Mouse (Mus musculus): ENCODE measurements around the gene Gal3st2b. TPM values are rescaled to one million over a fixed set of nuclear protein-coding genes. Genes with fewer than 3 reads are reported as not detected.
"Not testable (repeated sequence)": the region's sequence is repeated elsewhere in the genome, so short reads cannot be mapped to it uniquely, and the experiment has no call there.

Gene Gal3st2b
- polyA plus RNA-seq, 1 experiment from 2014 or later: not detected

- not testable (repeated sequence) for H3K36me3 ChIP-seq (ENCODE audit: control insufficient read depth, insufficient read depth); H3K4me2 ChIP-seq (ENCODE audit: low read depth, low read length); ATAC-seq (ENCODE audit: low read depth); H3K27ac ChIP-seq (ENCODE audit: low read length); H3K4me1 ChIP-seq (ENCODE audit: control insufficient read depth, low read depth, low read length); H3K9me3 ChIP-seq (replicated peaks; ENCODE audit: control insufficient read depth, low read length); H3K27me3 ChIP-seq (ENCODE audit: control insufficient read depth, insufficient read depth, low read depth, low read length); H3K9ac ChIP-seq (ENCODE audit: low read depth, low read length); H3K4me3 ChIP-seq (ENCODE audit: low read depth, low read length)
- no CpG with 5 or more reads among the region's 1 CpGs for WGBS (ENCODE audit: insufficient replicate concordance)
These were observed 48.4 kb downstream of the Gal3st2b start for GRCm38 (mm10) chr1:93966489-93966888.

GRCm38 (mm10) chr1:93970380-93970779 lies 52.3 kb downstream of the Gal3st2b start:
- not testable (repeated sequence) for H3K4me2 ChIP-seq (ENCODE audit: low read depth, low read length); ATAC-seq (ENCODE audit: low read depth); H3K27ac ChIP-seq (ENCODE audit: low read length); H3K9ac ChIP-seq (ENCODE audit: low read depth, low read length); H3K9me3 ChIP-seq (replicated peaks; ENCODE audit: control insufficient read depth, low read length); H3K4me1 ChIP-seq (ENCODE audit: control insufficient read depth, low read depth, low read length); H3K36me3 ChIP-seq (ENCODE audit: control insufficient read depth, insufficient read depth); H3K4me3 ChIP-seq (ENCODE audit: low read depth, low read length); H3K27me3 ChIP-seq (ENCODE audit: control insufficient read depth, insufficient read depth, low read depth, low read length)
- 35% methylated on average over 3 of the region's 5 CpGs for WGBS (ENCODE audit: insufficient replicate concordance)

DNA sequence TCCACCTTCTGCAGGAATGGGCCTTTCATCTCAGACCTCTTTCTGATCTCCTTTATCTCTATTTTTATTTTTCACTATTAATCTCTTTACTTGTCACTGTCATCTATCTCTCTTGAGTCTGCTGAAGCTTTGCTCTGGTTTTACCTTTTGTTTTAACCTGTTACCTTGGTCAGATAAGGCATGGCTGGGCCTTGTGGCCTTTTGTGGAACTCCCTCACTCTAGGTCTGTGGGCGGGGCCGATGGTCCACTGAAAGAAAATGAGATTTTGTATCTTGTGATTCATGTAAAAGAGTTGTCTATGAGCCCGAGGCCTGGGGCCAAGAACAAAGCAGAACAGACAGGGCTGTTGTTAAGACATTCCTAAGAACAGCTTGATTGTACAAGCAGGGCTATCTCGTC lies 52.7 kb downstream of the Gal3st2b start:
- not testable (repeated sequence) for H3K4me2 ChIP-seq (ENCODE audit: low read depth, low read length); ATAC-seq (ENCODE audit: low read depth)
- WGBS (ENCODE audit: insufficient replicate concordance): no CpG with 5 or more reads among the region's 4 CpGs

DNA sequence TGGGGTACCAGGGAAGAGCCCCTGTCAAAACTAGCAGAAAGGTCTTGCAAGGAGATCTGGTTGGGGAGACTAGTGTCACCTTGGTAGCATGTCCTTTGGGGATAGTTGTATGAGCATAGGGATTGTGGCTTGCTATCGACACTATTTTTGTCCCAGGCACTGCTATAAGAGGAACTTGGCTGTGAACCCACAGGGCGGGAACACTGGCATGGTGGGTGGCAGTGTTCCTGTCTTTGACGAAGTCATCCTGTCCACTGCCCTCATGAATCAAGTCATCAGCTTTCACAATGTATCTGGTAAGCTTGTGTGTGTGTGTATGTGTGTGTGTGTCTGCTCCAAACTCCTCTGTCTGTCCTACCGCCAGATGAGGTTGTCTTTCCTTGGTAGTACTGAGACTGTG lies 57.7 kb downstream of the Gal3st2b start:
- not testable (repeated sequence) for H3K36me3 ChIP-seq (ENCODE audit: control insufficient read depth, insufficient read depth); H3K9me3 ChIP-seq (replicated peaks; ENCODE audit: control insufficient read depth, low read length); H3K4me1 ChIP-seq (ENCODE audit: control insufficient read depth, low read depth, low read length); H3K9ac ChIP-seq (ENCODE audit: low read depth, low read length); H3K27ac ChIP-seq (ENCODE audit: low read length); H3K4me3 ChIP-seq (ENCODE audit: low read depth, low read length); H3K4me2 ChIP-seq (ENCODE audit: low read depth, low read length); H3K27me3 ChIP-seq (ENCODE audit: control insufficient read depth, insufficient read depth, low read depth, low read length); ATAC-seq (ENCODE audit: low read depth)
- no CpG with 5 or more reads among the region's 4 CpGs for WGBS (ENCODE audit: insufficient replicate concordance)

More for the DNA sequence above, 52.7 kb downstream of the Gal3st2b start:
- H3K9ac ChIP-seq (ENCODE audit: low read depth, low read length); H3K36me3 ChIP-seq (ENCODE audit: control insufficient read depth, insufficient read depth); H3K27ac ChIP-seq (ENCODE audit: low read length); H3K4me1 ChIP-seq (ENCODE audit: control insufficient read depth, low read depth, low read length); H3K27me3 ChIP-seq (ENCODE audit: control insufficient read depth, insufficient read depth, low read depth, low read length); H3K9me3 ChIP-seq (replicated peaks; ENCODE audit: control insufficient read depth, low read length); H3K4me3 ChIP-seq (ENCODE audit: low read depth, low read length): not testable (repeated sequence)

DNA sequence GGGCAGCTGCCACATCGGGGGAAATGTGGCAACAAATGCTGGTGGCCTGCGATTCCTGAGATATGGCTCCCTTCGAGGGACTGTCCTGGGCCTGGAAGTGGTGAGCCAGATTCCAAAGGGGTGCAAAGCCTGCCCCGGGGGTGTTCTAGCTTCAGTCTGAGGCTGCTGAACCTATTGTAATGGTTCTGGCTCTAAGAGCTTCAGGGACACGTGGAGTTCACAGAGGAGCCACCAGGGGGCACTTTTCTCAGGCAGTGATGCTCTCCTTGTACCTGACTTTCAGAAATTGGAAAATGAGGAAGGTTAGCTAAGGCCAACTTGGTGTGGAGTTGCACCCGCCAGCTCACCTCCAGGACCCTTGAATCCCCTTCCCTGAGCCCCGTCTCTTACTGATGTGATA lies 60.2 kb downstream of the Gal3st2b start:
- not testable (repeated sequence) for H3K9ac ChIP-seq (ENCODE audit: low read depth, low read length); ATAC-seq (ENCODE audit: low read depth); H3K36me3 ChIP-seq (ENCODE audit: control insufficient read depth, insufficient read depth); H3K27ac ChIP-seq (ENCODE audit: low read length); H3K4me2 ChIP-seq (ENCODE audit: low read depth, low read length); H3K4me3 ChIP-seq (ENCODE audit: low read depth, low read length); H3K27me3 ChIP-seq (ENCODE audit: control insufficient read depth, insufficient read depth, low read depth, low read length); H3K9me3 ChIP-seq (replicated peaks; ENCODE audit: control insufficient read depth, low read length); H3K4me1 ChIP-seq (ENCODE audit: control insufficient read depth, low read depth, low read length)
- no CpG with 5 or more reads among the region's 7 CpGs for whole genome bisulfite sequencing (ENCODE audit: insufficient replicate concordance)

DNA sequence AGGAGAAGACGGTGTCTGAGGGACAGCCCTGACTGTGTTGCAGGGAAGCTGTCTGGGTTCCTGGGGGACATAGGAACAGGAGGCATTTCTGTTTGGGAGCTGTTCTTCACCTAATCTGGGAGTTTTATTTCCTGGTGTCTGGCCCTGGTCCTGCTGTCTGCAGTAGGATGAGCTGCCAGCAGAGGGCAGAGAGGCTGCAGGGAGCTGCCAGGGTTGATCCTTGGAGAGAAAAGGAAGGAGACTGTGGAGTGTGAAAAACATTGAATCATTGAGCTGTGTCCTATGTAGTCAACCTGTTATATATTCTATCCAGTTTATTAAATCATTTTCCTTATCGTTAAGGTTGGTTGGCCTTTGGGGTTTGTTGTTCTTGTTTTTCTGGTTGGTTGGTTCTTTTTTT lies 62.8 kb downstream of the Gal3st2b start:
- no CpG with 5 or more reads among the region's 2 CpGs for WGBS (ENCODE audit: insufficient replicate concordance)
- not testable (repeated sequence) for H3K27me3 ChIP-seq (ENCODE audit: control insufficient read depth, insufficient read depth, low read depth, low read length); H3K4me3 ChIP-seq (ENCODE audit: low read depth, low read length); H3K4me2 ChIP-seq (ENCODE audit: low read depth, low read length); H3K9ac ChIP-seq (ENCODE audit: low read depth, low read length); ATAC-seq (ENCODE audit: low read depth); H3K9me3 ChIP-seq (replicated peaks; ENCODE audit: control insufficient read depth, low read length); H3K36me3 ChIP-seq (ENCODE audit: control insufficient read depth, insufficient read depth); H3K4me1 ChIP-seq (ENCODE audit: control insufficient read depth, low read depth, low read length); H3K27ac ChIP-seq (ENCODE audit: low read length)

DNA sequence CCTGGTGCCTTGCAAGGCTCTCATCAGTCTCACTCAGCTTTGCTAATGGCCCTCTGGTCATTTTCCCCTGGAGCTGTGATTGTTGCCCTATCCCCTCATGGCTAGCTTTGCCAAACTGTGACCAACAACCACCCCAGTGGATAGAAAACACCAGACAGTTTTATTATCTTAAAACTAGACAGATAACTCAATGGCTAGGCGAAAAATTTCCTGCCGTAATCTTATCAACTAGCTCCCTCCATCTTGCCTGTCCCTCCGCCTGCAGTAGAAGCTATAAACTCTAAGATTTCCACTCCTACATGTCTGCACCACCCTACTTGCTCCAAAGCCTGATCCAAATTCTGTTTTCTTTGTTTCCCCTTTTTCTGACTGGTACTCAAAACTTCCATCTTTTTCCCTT lies 68.1 kb downstream of the Gal3st2b start:
- no peaks in the 10 kb centered on the region for H3K27me3 ChIP-seq (ENCODE audit: control insufficient read depth, insufficient read depth, low read depth, low read length)
- H3K4me1 ChIP-seq (ENCODE audit: control insufficient read depth, low read depth, low read length): no peaks in the 10 kb centered on the region
- H3K4me3 ChIP-seq (ENCODE audit: low read depth, low read length): no peak overlapping the region
- no peaks in the 10 kb centered on the region for H3K36me3 ChIP-seq (ENCODE audit: control insufficient read depth, insufficient read depth)
- no peak overlapping the region for H3K9ac ChIP-seq (ENCODE audit: low read depth, low read length)
- H3K9me3 ChIP-seq (replicated peaks; ENCODE audit: control insufficient read depth, low read length): no peaks in the 10 kb centered on the region
- WGBS (ENCODE audit: insufficient replicate concordance): 36% methylated on average over 3 of the region's 3 CpGs
- H3K4me2 ChIP-seq (ENCODE audit: low read depth, low read length): no peak overlapping the region
- H3K27ac ChIP-seq (ENCODE audit: low read length): no peak overlapping the region
- ATAC-seq (ENCODE audit: low read depth): no peak

DNA sequence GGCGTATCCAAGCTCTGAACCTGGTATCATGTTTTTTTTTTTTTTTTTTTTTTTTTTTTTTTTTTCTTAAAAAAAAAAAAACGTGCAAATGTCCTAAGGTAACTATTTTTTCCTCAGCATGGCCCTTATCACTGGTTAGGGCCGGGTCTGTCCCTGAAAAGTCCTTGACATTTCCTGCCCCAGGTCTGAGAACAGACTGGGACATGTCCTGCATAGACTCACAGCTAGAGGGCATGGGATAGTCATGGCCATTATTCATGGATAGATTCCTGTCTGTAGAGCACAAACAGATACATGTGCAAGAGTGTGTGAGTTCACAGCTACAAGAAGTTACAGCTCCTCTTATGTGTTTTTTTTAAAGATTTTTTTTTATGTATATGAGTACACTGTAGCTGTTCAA lies 70.7 kb downstream of the Gal3st2b start:
- Histone ChIP-seq H3K9me3 (replicated peaks; ENCODE audit: control insufficient read depth, low read length) (no peaks in the 10 kb centered on the region), H3K9ac (ENCODE audit: low read depth, low read length) (no peak overlapping the region), H3K4me3 (ENCODE audit: low read depth, low read length) (no peak overlapping the region), H3K4me1 (ENCODE audit: control insufficient read depth, low read depth, low read length) (no peaks in the 10 kb centered on the region), H3K36me3 (ENCODE audit: control insufficient read depth, insufficient read depth) (no peaks in the 10 kb centered on the region), H3K4me2 (ENCODE audit: low read depth, low read length) (no peak overlapping the region), H3K27ac (ENCODE audit: low read length) (no peak overlapping the region), H3K27me3 (ENCODE audit: control insufficient read depth, insufficient read depth, low read depth, low read length) (no peaks in the 10 kb centered on the region)
- WGBS (ENCODE audit: insufficient replicate concordance): 36% methylated on average over 3 of the region's 3 CpGs
- no peak for ATAC-seq (ENCODE audit: low read depth)

DNA sequence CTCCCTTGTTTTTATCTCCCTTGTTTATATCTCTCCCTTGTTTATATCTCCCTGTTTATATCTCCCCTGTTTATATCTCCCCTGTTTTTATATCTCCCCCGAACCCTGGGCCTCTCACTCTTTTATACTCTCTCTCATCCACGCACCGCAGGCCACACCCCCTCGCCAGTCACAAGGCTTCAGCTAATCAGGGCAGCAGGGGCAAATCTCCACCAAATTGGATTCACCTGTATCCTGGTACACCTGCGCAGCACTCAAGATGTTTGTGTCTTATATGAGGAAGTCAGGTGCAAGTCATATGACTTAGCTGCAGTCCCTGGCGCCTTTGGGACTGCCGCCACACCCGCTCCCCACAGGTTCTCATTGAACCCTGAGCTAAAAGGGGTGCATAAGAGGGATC lies 72.1 kb downstream of the Gal3st2b start, which contains the start of gene Gal3st2c:
Gene Gal3st2c (plus strand): TSS at position 301 of the 400 bp plus-strand sequence.
- H3K9me3 ChIP-seq (replicated peaks; ENCODE audit: control insufficient read depth, low read length); H3K9ac ChIP-seq (ENCODE audit: low read depth, low read length); H3K27ac ChIP-seq (ENCODE audit: low read length); H3K4me1 ChIP-seq (ENCODE audit: control insufficient read depth, low read depth, low read length); H3K4me3 ChIP-seq (ENCODE audit: low read depth, low read length); H3K36me3 ChIP-seq (ENCODE audit: control insufficient read depth, insufficient read depth); ATAC-seq (ENCODE audit: low read depth); H3K27me3 ChIP-seq (ENCODE audit: control insufficient read depth, insufficient read depth, low read depth, low read length); H3K4me2 ChIP-seq (ENCODE audit: low read depth, low read length): not testable (repeated sequence)
- 80% methylated on average over 7 of the region's 8 CpGs for WGBS (ENCODE audit: insufficient replicate concordance)

GRCm38 (mm10) chr1:93991068-93991467 lies 73.0 kb downstream of the Gal3st2b start:
- not testable (repeated sequence) for H3K27me3 ChIP-seq (ENCODE audit: control insufficient read depth, insufficient read depth, low read depth, low read length); H3K9me3 ChIP-seq (replicated peaks; ENCODE audit: control insufficient read depth, low read length); H3K4me2 ChIP-seq (ENCODE audit: low read depth, low read length); H3K4me3 ChIP-seq (ENCODE audit: low read depth, low read length); H3K36me3 ChIP-seq (ENCODE audit: control insufficient read depth, insufficient read depth); H3K4me1 ChIP-seq (ENCODE audit: control insufficient read depth, low read depth, low read length); ATAC-seq (ENCODE audit: low read depth); H3K9ac ChIP-seq (ENCODE audit: low read depth, low read length); H3K27ac ChIP-seq (ENCODE audit: low read length)
- WGBS (ENCODE audit: insufficient replicate concordance): 16% methylated on average over 2 of the region's 2 CpGs
